Mouse (Mus musculus): ENCODE measurements at regions not wholly inside any gene's neighbourhood (a gene's known extent, or its start where the extent isn't known, plus 50 kb on each side); places are given as distances from the start of the nearest gene placed in this dataset.
"Not testable (repeated sequence)": the region's sequence is repeated elsewhere in the genome, so short reads cannot be mapped to it uniquely, and the experiment has no call there.

GRCm38 (mm10) chr16:15194926-15195711 lies 122.1 kb upstream of the Gm21897 start:
- H3K4me1 ChIP-seq (ENCODE audit: insufficient read depth, low read length): no peaks in the 10 kb centered on the region
- no peak for DNase-seq (ENCODE audit: low spot score)
- H3K4me2 ChIP-seq (ENCODE audit: low read depth, low read length, poor library complexity, severe bottlenecking): no peak overlapping the region
- 71% methylated on average over 6 of the region's 6 CpGs for WGBS
- H3K4me3 ChIP-seq (ENCODE audit: low read depth, low read length): no peak overlapping the region
- H3K27ac ChIP-seq (ENCODE audit: low read depth, low read length): no peak overlapping the region
- no peaks in the 10 kb centered on the region for H3K36me3 ChIP-seq (ENCODE audit: insufficient read depth, low read length)
- no peaks in the 10 kb centered on the region for H3K27me3 ChIP-seq (ENCODE audit: insufficient read depth, low read length)
- no peak overlapping the region for H3K9ac ChIP-seq (replicated peaks; ENCODE audit: low read length, poor library complexity, severe bottlenecking)
- H3K9me3 ChIP-seq (ENCODE audit: low read length): no peaks in the 10 kb centered on the region
- ATAC-seq (ENCODE audit: low FRiP score): no peak
- TF ChIP-seq CTCF (IDR thresholded peaks at IDR 0.05): no peak

GRCm38 (mm10) chr16:15195931-15196330 lies 121.3 kb upstream of the Gm21897 start:
- H3K36me3 ChIP-seq (ENCODE audit: insufficient read depth, low read length); H3K4me3 ChIP-seq (ENCODE audit: low read depth, low read length); ATAC-seq (ENCODE audit: low FRiP score); H3K27ac ChIP-seq (ENCODE audit: low read depth, low read length); H3K9ac ChIP-seq (replicated peaks; ENCODE audit: low read length, poor library complexity, severe bottlenecking); H3K4me2 ChIP-seq (ENCODE audit: low read depth, low read length, poor library complexity, severe bottlenecking); DNase-seq (ENCODE audit: low spot score); H3K27me3 ChIP-seq (ENCODE audit: insufficient read depth, low read length); H3K4me1 ChIP-seq (ENCODE audit: insufficient read depth, low read length); H3K9me3 ChIP-seq (ENCODE audit: low read length): not testable (repeated sequence)
- 96% methylated on average over 8 of the region's 12 CpGs for WGBS

- Histone ChIP-seq H3K9me3 (ENCODE audit: low read length) (no peaks in the 10 kb centered on the region), H3K9ac (replicated peaks; ENCODE audit: low read length, poor library complexity, severe bottlenecking) (no peak overlapping the region), H3K4me2 (ENCODE audit: low read depth, low read length, poor library complexity, severe bottlenecking) (no peak overlapping the region), H3K27me3 (ENCODE audit: insufficient read depth, low read length) (no peaks in the 10 kb centered on the region), H3K27ac (ENCODE audit: low read depth, low read length) (no peak overlapping the region), H3K36me3 (ENCODE audit: insufficient read depth, low read length) (no peaks in the 10 kb centered on the region), H3K4me1 (ENCODE audit: insufficient read depth, low read length) (no peaks in the 10 kb centered on the region), H3K4me3 (ENCODE audit: low read depth, low read length) (no peak overlapping the region)
- no peak for TF ChIP-seq CTCF (IDR thresholded peaks at IDR 0.05)
- ATAC-seq (ENCODE audit: low FRiP score): no peak
- DNase-seq (ENCODE audit: low spot score): no peak
Measured at GRCm38 (mm10) chr16:15196855-15197254, 120.4 kb upstream of the Gm21897 start.

GRCm38 (mm10) chr16:15215921-15216320 lies 101.3 kb upstream of the Gm21897 start:
- no peak overlapping the region for H3K4me2 ChIP-seq (ENCODE audit: low read depth, low read length, poor library complexity, severe bottlenecking)
- H3K9me3 ChIP-seq (ENCODE audit: low read length): no peaks in the 10 kb centered on the region
- H3K27ac ChIP-seq (ENCODE audit: low read depth, low read length): no peak overlapping the region
- no peaks in the 10 kb centered on the region for H3K4me1 ChIP-seq (ENCODE audit: insufficient read depth, low read length)
- WGBS: 88% methylated on average over 2 of the region's 2 CpGs
- TF ChIP-seq CTCF (IDR thresholded peaks at IDR 0.05): no peak
- no peak overlapping the region for H3K9ac ChIP-seq (replicated peaks; ENCODE audit: low read length, poor library complexity, severe bottlenecking)
- no peaks in the 10 kb centered on the region for H3K27me3 ChIP-seq (ENCODE audit: insufficient read depth, low read length)
- no peak for ATAC-seq (ENCODE audit: low FRiP score)
- DNase-seq (ENCODE audit: low spot score): no peak
- H3K4me3 ChIP-seq (ENCODE audit: low read depth, low read length): no peak overlapping the region
- no peaks in the 10 kb centered on the region for H3K36me3 ChIP-seq (ENCODE audit: insufficient read depth, low read length)

GRCm38 (mm10) chr16:15220961-15221547 lies 96.2 kb upstream of the Gm21897 start:
- H3K27ac ChIP-seq (ENCODE audit: low read depth, low read length): no peak overlapping the region
- no peak overlapping the region for H3K4me3 ChIP-seq (ENCODE audit: low read depth, low read length)
- no peak for ATAC-seq (ENCODE audit: low FRiP score)
- no peaks in the 10 kb centered on the region for H3K4me1 ChIP-seq (ENCODE audit: insufficient read depth, low read length)
- no peak for TF ChIP-seq CTCF (IDR thresholded peaks at IDR 0.05)
- H3K4me2 ChIP-seq (ENCODE audit: low read depth, low read length, poor library complexity, severe bottlenecking): no peak overlapping the region
- H3K9ac ChIP-seq (replicated peaks; ENCODE audit: low read length, poor library complexity, severe bottlenecking): no peak overlapping the region
- no peaks in the 10 kb centered on the region for H3K27me3 ChIP-seq (ENCODE audit: insufficient read depth, low read length)
- H3K36me3 ChIP-seq (ENCODE audit: insufficient read depth, low read length): no peaks in the 10 kb centered on the region
- H3K9me3 ChIP-seq (ENCODE audit: low read length): no peaks in the 10 kb centered on the region
- WGBS: 78% methylated on average over 4 of the region's 4 CpGs
- no peak for DNase-seq (ENCODE audit: low spot score)

GRCm38 (mm10) chr16:15237836-15238235 lies 79.4 kb upstream of the Gm21897 start:
- no peak for ATAC-seq (ENCODE audit: low FRiP score)
- DNase-seq (ENCODE audit: low spot score): no peak
- H3K4me3 ChIP-seq (ENCODE audit: low read depth, low read length): no peak overlapping the region
- no peaks in the 10 kb centered on the region for H3K27me3 ChIP-seq (ENCODE audit: insufficient read depth, low read length)
- H3K9me3 ChIP-seq (ENCODE audit: low read length): no peaks in the 10 kb centered on the region
- no peak overlapping the region for H3K4me2 ChIP-seq (ENCODE audit: low read depth, low read length, poor library complexity, severe bottlenecking)
- H3K27ac ChIP-seq (ENCODE audit: low read depth, low read length): no peak overlapping the region
- no peak overlapping the region for H3K9ac ChIP-seq (replicated peaks; ENCODE audit: low read length, poor library complexity, severe bottlenecking)
- H3K36me3 ChIP-seq (ENCODE audit: insufficient read depth, low read length): no peaks in the 10 kb centered on the region
- H3K4me1 ChIP-seq (ENCODE audit: insufficient read depth, low read length): no peaks in the 10 kb centered on the region
- no peak for TF ChIP-seq CTCF (IDR thresholded peaks at IDR 0.05)
